Mouse (Mus musculus): ENCODE results near the gene Gm3029.
"Not testable (repeated sequence)": the region's sequence is repeated elsewhere in the genome, so short reads cannot be mapped to it uniquely, and the experiment has no call there.

Gene Gm3029

DNA sequence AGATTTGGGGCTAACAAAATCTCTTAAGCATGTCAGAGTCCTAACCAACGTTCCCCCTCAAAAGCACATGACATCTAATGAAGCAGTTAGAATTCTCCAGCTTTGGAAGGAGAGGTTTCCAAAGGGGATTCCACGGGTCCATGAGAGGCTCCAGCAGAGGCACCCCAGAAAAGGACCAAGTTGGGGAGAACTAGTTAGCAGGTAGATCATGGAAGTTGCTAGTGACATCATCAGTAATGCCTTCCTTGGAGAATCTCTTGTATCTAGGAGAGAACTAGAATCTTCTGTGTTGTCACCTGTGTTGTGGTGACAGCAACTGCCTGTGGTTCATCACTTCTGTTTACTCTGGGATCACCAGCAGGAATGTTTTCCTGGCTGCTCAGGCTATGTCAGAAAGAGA lies at the start of gene Gm3029:
Gm3029 (plus strand) TSS at position 301 of the 400 bp plus-strand sequence.
- not testable (repeated sequence) for DNase-seq

DNA sequence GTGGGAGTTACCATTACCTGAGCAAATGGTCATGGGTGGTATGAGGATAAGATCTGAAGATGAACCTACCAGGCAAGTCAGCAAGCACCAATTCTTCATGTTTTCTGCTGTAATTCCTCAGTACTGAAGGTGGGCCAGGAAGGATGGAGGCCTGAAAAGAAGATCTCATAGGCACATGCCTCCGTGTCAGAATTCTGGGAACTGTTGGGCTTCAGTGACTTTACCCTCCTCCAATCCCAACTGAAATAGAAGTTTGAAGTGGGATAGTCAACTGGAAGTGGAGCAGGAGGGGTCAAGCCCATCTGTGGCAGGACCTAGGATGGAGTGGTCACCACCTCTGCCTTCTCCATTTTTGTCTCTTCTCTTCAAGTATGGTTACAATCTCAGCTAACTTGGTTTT lies 47.7 kb upstream of the Gm3029 start, which contains the start of gene Gm2916:
Gm2916 (plus strand) TSS at position 301 of the 400 bp plus-strand sequence.
- DNase-seq, result not testable (repeated sequence)

DNA sequence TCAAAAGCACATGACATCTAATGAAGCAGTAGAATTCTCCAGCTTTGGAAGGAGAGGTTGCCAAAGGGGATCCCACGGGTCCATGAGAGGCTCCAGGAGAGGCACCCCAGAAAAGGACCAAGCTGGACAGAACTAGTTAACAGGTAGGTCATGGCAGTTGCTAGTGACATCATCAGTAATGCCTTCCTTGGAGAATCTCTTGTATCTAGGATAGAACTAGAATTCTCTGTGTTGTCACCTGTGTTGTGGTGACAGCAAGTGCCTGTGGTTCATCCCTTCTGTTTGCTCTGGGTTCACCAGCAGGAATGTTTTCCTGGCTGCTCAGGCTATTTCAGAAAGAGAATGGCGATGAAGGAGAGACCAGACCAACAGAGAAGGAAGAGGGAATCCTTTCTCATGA lies 31.7 kb downstream of the Gm3029 start, which contains the start of gene Gm3095:
Gm3095 (plus strand) TSS at position 301 of the 400 bp plus-strand sequence.
- not testable (repeated sequence) for DNase-seq

All from kidney, adult 18-20 months (tissue).